Mouse (Mus musculus): ENCODE measurements around the gene Akap12. TPM values are rescaled to one million over a fixed set of nuclear protein-coding genes. Genes with fewer than 3 reads are reported as not detected.
A peak's percentile ranks its signal among the peaks of the same experiment; 100 is the strongest.

The Akap12 gene
- total and polyA plus RNA-seq, 3 experiments, result 1.9 to 21.8 (median 17.1) TPM

DNA sequence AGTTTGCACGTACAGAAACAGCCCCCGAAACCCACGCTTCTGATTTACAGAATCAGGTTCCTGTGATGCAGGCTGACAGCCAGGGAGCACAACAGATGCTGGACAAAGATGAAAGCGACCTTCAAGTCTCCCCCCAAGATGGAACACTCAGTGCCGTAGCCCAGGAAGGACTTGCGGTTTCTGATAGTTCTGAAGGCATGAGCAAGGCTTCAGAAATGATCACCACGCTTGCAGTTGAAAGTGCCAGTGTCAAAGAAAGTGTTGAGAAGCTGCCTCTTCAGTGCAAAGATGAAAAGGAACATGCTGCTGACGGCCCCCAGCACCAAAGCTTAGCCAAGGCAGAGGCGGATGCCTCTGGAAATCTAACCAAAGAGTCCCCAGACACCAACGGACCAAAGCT, 91.3 kb downstream of the Akap12 start:
- DNase-seq, result no peak

DNA sequence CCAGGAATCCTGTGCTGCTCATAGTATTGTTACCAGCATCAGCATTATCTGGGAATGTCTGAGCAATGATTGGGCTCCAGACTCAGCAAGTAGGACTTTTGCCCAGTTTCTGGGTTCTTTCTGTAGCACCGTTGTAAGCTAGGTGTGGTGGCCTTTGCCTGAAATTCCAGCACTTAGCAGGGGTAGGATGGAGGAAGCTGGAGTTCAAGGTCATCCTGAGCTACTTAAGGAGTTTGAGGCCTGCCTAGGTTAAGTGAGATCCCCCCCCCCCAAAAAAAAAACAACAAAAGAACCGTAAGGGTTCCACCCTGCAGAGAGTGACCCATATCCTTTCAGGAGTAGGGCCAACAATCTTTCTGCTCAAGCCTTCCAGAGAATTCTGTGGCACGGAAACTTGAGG, 98.4 kb downstream of the Akap12 start:
- no peak for DNase-seq

DNA sequence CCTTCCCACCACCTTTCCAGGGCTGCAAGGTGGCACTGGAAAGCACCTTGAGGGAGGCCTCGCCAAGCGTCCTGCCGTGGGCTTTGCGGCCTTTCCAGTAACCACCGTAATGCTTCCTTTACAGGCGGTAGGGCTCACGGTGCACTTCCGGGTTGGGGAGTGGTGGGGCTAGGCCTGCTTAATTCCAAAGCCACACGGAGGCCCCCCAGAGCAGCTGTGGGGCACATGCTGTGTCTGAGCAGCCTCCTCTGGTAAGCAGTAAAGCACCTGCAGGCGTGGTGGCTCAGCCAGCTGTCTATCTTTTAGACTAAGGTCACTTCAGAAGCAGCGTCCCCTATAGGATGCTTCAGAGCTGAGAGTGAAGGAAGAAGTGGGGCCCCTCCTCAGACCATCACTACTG, 103.9 kb downstream of the Akap12 start:
- no peak for DNase-seq

- DNase-seq, result peak; percentile 41
These were observed 105.8 kb downstream of the Akap12 start for GRCm38 (mm10) chr10:4372011-4372410.

- no peak for DNase-seq
These were observed 107.4 kb downstream of the Akap12 start for GRCm38 (mm10) chr10:4373558-4373957.

GRCm38 (mm10) chr10:4374239-4374638, 108.1 kb downstream of the Akap12 start:
- DNase-seq, result no peak

GRCm38 (mm10) chr10:4374734-4375133, 108.6 kb downstream of the Akap12 start:
- no peak for DNase-seq

- DNase-seq, result no peak
These were observed 109.1 kb downstream of the Akap12 start for GRCm38 (mm10) chr10:4375267-4375666.

- DNase-seq, result peak; percentile 65
These were observed 110.3 kb downstream of the Akap12 start for GRCm38 (mm10) chr10:4376461-4376860.

GRCm38 (mm10) chr10:4376931-4377330, 110.8 kb downstream of the Akap12 start:
- DNase-seq, result no peak

DNA sequence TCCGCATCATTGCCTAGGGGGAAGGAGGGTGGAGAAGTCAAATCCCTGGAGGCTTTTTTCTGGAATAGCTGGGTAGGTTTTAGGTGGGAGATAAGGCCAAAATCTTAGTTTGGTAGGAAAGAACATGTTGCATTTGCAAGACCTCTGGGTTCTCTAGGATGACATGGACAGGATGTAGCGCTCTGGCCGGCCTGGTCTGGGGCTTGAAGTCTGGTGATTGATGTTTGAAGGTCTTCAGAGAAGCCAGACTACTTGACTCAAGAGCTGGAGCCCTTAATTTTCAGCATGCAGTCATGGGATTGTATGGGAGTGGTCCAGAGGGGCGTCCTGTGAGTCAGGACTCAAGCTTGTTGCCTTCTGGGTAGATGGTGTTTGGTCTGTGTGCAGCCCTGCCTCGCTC, 114.6 kb downstream of the Akap12 start:
- no peak for DNase-seq

- no peak for DNase-seq
These were observed 118.1 kb downstream of the Akap12 start for GRCm38 (mm10) chr10:4384244-4384643.

- DNase-seq, result peak; percentile 97
These were observed 120.7 kb downstream of the Akap12 start for GRCm38 (mm10) chr10:4386609-4387591.

- peak; percentile 81 for DNase-seq
These were observed 121.7 kb downstream of the Akap12 start, which contains the start of gene Zbtb2 for GRCm38 (mm10) chr10:4387701-4388383. Gene Zbtb2, minus strand, starts transcription at chr10:4388108.

- DNase-seq, result peak; percentile 70
These were observed 122.2 kb downstream of the Akap12 start for GRCm38 (mm10) chr10:4388384-4388745.

GRCm38 (mm10) chr10:4389036-4389435, 122.9 kb downstream of the Akap12 start:
- peak; percentile 79 for DNase-seq

DNA sequence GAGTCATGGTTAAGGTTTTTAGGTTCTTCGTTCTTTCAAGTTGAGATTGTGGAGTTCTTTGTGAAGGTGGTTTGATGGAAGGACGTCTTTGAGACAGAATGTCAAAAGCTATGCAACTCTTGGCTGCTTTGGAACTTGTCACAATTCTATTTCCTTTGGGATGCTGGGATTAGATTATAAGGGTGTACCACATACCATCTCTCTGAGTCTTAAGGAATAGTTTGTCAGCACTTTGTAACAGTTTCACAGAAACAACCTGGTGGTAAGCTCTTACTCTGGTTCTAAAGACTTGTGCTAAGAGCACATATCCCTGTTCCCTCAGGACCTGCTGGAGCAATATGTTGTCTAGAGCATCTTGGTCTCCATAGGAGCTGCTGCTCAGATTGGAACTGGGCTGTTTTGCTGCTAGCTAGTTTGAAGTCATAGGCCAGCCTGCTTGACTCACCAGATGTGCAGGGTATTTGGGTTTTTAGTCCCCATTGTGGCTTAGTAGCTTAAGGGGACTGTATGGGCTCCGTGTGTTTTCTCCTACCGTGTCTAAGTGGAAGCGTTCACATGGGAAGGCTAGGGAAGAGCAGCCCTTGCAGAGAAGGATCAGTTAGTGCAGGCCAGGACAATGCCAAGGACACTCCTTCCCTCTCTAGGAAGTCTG, 123.4 kb downstream of the Akap12 start:
- peak; percentile 48 for DNase-seq

DNA sequence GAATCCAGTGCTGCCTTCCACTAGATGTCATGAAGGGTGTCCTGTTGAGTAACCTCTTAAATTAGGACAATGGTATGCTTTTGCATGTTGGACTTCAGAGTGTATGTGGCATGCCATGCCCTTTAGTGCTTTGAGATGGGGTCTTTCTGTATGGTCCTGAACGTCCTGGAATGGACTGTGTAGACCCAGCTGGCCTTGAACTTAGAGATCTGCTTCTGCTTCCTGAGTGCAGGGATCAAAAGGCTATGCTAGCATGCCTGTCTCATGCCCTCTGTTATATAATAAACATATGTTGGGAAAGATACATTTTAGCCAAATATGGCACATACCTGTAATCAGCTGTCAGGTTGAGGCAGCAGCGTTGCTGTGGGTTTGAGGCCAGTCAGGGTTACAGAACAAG, 124.4 kb downstream of the Akap12 start:
- no peak for DNase-seq

DNA sequence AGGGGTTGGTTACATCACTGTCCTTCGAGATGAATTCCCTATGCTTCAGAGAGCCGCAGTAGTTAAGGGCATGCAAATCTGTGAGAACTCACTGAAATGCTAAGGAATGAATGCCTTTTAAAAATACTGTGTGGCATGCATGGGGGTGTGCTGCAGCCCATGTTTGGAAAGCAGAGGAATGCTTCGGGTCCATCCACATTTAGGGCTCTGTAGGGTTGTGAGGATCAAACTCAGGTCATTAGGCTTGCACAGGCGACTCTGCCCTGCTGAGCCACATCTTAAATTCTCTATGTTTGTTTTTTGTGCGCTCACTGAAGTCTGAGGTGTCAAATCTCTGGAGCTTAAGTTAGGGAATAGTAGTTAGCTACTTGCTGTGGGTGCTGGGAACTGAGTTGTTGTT, 124.9 kb downstream of the Akap12 start:
- DNase-seq, result no peak

- DNase-seq, result peak; percentile 62
These were observed 125.7 kb downstream of the Akap12 start for GRCm38 (mm10) chr10:4391851-4392250.

GRCm38 (mm10) chr10:4395321-4395720, 129.1 kb downstream of the Akap12 start:
- no peak for DNase-seq

- DNase-seq, result no peak
These were observed 131.9 kb downstream of the Akap12 start for GRCm38 (mm10) chr10:4398058-4398457.
